33 mouse cellular contexts compared by ENCODE assay signal in genomic region chr2:23201034-23201433, GRCm38 (mm10). TPM values are rescaled to one million over a fixed set of nuclear protein-coding genes. Genes with fewer than 3 reads are reported as not detected.
"Had no signal": no experiment of that assay in that cellular context is flagged by ENCODE, and none has a peak within 500 bp of the region (broad histone marks: within the 10 kb centered on the region; RNA-seq: fewer than 3 reads in every experiment).

No protein-coding gene starts in this region.

- ATAC-seq: hindbrain, embryonic 16.5 days; inflammation-experienced regulatory T-cells, adult 6 months; intestine, embryonic 15.5 days; intestine, postnatal 0 days; liver, embryonic 12.5 days had no signal

- H3K4me2 ChIP-seq: heart, embryonic 11.5 days; heart, embryonic 13.5 days; heart, embryonic 15.5 days; hindbrain, embryonic 12.5 days; hindbrain, embryonic 14.5 days; intestine, embryonic 15.5 days; limb, embryonic 13.5 days; limb, embryonic 15.5 days; liver, embryonic 12.5 days had no signal

- H3K9me3 ChIP-seq: heart, embryonic 13.5 days; heart, embryonic 15.5 days; hindbrain, embryonic 10.5 days; hindbrain, embryonic 12.5 days; intestine, embryonic 15.5 days; limb, embryonic 13.5 days; limb, embryonic 15.5 days; liver, embryonic 12.5 days had no signal

- H3K27me3 ChIP-seq: heart, embryonic 13.5 days; heart, embryonic 15.5 days; hindbrain, embryonic 12.5 days; intestine, embryonic 15.5 days; limb, embryonic 13.5 days; limb, embryonic 15.5 days; liver, embryonic 12.5 days had no signal

- H3K9ac ChIP-seq: heart, embryonic 13.5 days; heart, embryonic 15.5 days; hindbrain, embryonic 12.5 days; hindbrain, embryonic 14.5 days; intestine, embryonic 15.5 days; limb, embryonic 13.5 days; limb, embryonic 15.5 days; liver, embryonic 12.5 days; liver, embryonic 14.5 days had no signal

- H3K27ac ChIP-seq: heart, adult 2 months; heart, embryonic 13.5 days; heart, embryonic 15.5 days; hindbrain, embryonic 10.5 days; hindbrain, embryonic 12.5 days; hindbrain, embryonic 14.5 days; intestine, embryonic 15.5 days; limb, embryonic 13.5 days; limb, embryonic 15.5 days; liver, embryonic 12.5 days; liver, embryonic 14.5 days had no signal

- H3K4me3 ChIP-seq: heart, adult 2 months; heart, embryonic 13.5 days; heart, embryonic 15.5 days; hindbrain, embryonic 10.5 days; hindbrain, embryonic 12.5 days; intestine, embryonic 15.5 days; limb, embryonic 13.5 days; limb, embryonic 15.5 days; liver, embryonic 12.5 days had no signal

- H3K4me1 ChIP-seq: hindbrain, embryonic 12.5 days; intestine, embryonic 15.5 days; limb, embryonic 13.5 days; limb, embryonic 15.5 days; liver, embryonic 12.5 days had no signal

- DNase-seq: gastrocnemius, postnatal 14 days; gastrocnemius, postnatal 36 days; heart, adult 2 months; heart, postnatal 4 days; kidney, adult 18-20 months; kidney, adult 8-10 months; kidney, postnatal 10 days; kidney, postnatal 36 days; layer of hippocampus, adult 9-11 months; layer of hippocampus, postnatal 36 days; left cerebral cortex, postnatal 4 days had no signal

RNA-seq across cellular contexts. Expression of gene 4931423N10Rik, which starts 6.2 kb away (rescaled TPM):
- total RNA-seq: gastrocnemius, adult 18-20 months; gastrocnemius, postnatal 14 days; gastrocnemius, postnatal 36 days; heart, adult 2 months; heart, postnatal 25 days; heart, postnatal 4 days had no signal
- polyA plus RNA-seq: gonadal fat pad, adult 2 months; heart, adult 2 months; heart, embryonic 11.5 days; heart, embryonic 13.5 days; heart, embryonic 15.5 days; heart, postnatal 0 days; hindbrain, embryonic 10.5 days; hindbrain, embryonic 12.5 days; hindbrain, embryonic 16.5 days; inflammation-experienced regulatory T-cells, adult 6 months; intestine, embryonic 15.5 days; intestine, postnatal 0 days; kidney, embryonic 14.5 days; kidney, embryonic 16.5 days; large intestine, adult 2 months; limb, embryonic 11.5 days; limb, embryonic 13.5 days; limb, embryonic 15.5 days; liver, embryonic 12.5 days; liver, embryonic 14.5 days had no signal
